Mouse (Mus musculus) intestine, embryonic 16.5 days (tissue): ENCODE measurements around the gene Slc5a11. TPM values are rescaled to one million over a fixed set of nuclear protein-coding genes. Genes with fewer than 3 reads are reported as not detected.

Source experiments
- ATAC-seq: fragments of 200-750 bp; cut with Nextera tagmentation; 2 replicates; pipeline ENCODE4 v1.8.0; 2017; ENCODE audit warnings: moderate TSS enrichment, moderate library complexity
- H3K27ac ChIP-seq: fragments of 300-500 bp; sonication (generic); 2 replicates; pipeline ENCODE4 v1.5.1; 2014; ENCODE audit warnings: mild to moderate bottlenecking, low read length
- H3K27me3 ChIP-seq: fragments of 300-500 bp; sonication (generic); replicated peaks from 2 replicates; pipeline ENCODE4 v1.6.1; 2014; ENCODE audit warnings: low read length, control low read depth, mixed read lengths; ENCODE audit not compliant: control insufficient read depth, insufficient read depth
- H3K36me3 ChIP-seq: fragments of 300-500 bp; sonication (generic); 2 replicates; pipeline ENCODE4 v1.6.1; 2014; ENCODE audit warnings: low read length, control low read depth; ENCODE audit not compliant: control insufficient read depth, insufficient read depth
- H3K4me1 ChIP-seq: fragments of 300-500 bp; sonication (generic); 2 replicates; pipeline ENCODE4 v1.6.1; 2014; ENCODE audit warnings: low read length, control low read depth, mixed read lengths; ENCODE audit not compliant: control insufficient read depth, insufficient read depth
- H3K4me2 ChIP-seq: fragments of 300-500 bp; sonication (generic); 2 replicates; pipeline ENCODE4 v1.6.1; 2014; ENCODE audit warnings: low read depth, low read length, control low read depth
- H3K4me3 ChIP-seq: fragments of 300-500 bp; sonication (generic); 2 replicates; pipeline ENCODE4 v1.5.1; 2014; ENCODE audit warnings: mild to moderate bottlenecking, low read length
- H3K9ac ChIP-seq: fragments of 300-500 bp; sonication (generic); 2 replicates; pipeline ENCODE4 v1.6.1; 2014; ENCODE audit warnings: low read depth, low read length
- H3K9me3 ChIP-seq: fragments of 300-500 bp; sonication (generic); 2 replicates; pipeline ENCODE4 v1.6.1; 2016; ENCODE audit warnings: low read length, control low read depth; ENCODE audit not compliant: control insufficient read depth
- WGBS: fragments of 180-500 bp; shearing (Covaris S2); extraction: QIAGEN DNeasy Blood & Tissue Kit; methylation state at CpG from one replicate; pipeline ENCODE4 v1.1.7; 2014; 5-methylcytosine and 5-hydroxymethylcytosine counted together
- polyA plus RNA-seq: library from polyadenylated mRNA; unstranded; fragments of >200 nt; fragmentation: Nextera tagmentation; extraction: Ambion mirVana; gene quantifications from 2 replicates; pipeline ENCODE4 v1.2.1, GENCODE M21; 2015

Gene Slc5a11
- 25.3 and 39.3 TPM in 2 replicates for polyA plus RNA-seq

DNA sequence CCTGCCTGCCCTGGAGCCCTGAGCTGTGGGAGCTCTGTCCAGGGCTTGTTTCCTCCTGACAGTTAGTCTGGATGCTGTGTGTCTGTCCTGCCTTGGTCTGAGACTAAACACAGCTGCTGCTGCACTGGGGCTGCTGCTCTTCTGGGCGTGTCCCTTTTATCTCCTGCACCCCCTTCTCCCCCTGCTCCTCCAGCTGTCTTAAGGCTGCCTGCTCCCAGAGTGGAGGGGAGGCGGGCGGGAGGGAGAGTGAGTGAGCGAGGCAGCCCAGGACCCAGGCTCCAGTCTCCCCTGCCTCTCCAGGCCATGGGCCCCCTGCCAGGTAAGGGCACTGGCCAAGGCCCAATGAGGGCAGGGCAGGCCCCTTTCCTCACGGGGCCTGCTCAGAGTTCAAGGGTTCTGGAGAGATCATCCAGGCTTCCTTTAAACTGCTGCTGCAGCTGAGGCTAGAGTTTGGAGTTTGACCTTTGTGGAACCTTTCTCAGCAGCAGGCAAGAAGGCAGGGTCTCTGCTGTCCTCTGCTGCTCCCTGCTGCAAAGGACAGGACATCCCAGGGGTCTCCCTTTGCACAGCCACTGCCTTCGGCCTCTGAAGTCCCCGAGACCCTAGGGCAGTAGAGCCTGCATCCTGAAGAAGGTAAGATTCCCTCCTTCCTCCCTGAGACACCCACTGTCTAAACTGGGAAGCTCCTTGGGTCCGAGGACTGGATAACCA is at the start of gene Slc5a11:
TSS of gene Slc5a11 (plus strand) at position 416 of the 711 bp plus-strand sequence.
- no peaks in the 10 kb centered on the region for H3K36me3 ChIP-seq
- peaks cover 16% of the 10 kb centered on the region for H3K4me1 ChIP-seq
- peak within 1 kb of the TSS; percentile 40 for H3K4me3 ChIP-seq
- no peaks in the 10 kb centered on the region for H3K9me3 ChIP-seq
- H3K9ac ChIP-seq = peak within 1 kb of the TSS; percentile 57
- peak; percentile 89 for ATAC-seq
- WGBS = 26% methylated on average over 8 of the region's 8 CpGs
- H3K27ac ChIP-seq = peak within 1 kb of the TSS; percentile 77
- H3K4me2 ChIP-seq = peak within 1 kb of the TSS; percentile 43
- no peaks in the 10 kb centered on the region for H3K27me3 ChIP-seq

DNA sequence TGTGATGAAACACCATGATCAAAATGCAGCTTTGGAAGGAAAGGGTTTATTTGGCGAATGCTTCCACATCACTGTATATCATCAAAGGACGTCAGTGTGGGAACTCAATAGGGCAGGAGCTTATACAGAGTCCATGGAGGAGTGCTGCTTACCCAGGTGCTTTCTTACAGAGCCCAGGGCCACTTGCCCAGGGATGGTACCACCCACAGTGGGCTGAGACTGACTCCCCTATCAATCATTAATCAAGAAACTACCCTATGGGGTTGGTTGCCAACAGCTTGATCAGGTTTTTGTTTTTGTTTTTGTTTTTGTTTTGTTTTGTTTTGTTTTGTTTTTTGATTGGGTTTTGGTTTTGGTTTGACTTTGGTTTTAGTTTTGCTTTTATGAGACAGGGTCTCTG is 47.1 kb upstream of the Slc5a11 start:
- no peaks in the 10 kb centered on the region for H3K9me3 ChIP-seq
- no peaks in the 10 kb centered on the region for H3K27me3 ChIP-seq
- H3K4me1 ChIP-seq = no peaks in the 10 kb centered on the region
- H3K4me2 ChIP-seq = no peak overlapping the region
- H3K9ac ChIP-seq = no peak overlapping the region
- peaks cover 27% of the 10 kb centered on the region for H3K36me3 ChIP-seq
- H3K27ac ChIP-seq = no peak overlapping the region
- WGBS = 77% methylated on average over 2 of the region's 2 CpGs
- no peak overlapping the region for H3K4me3 ChIP-seq
- ATAC-seq = no peak

DNA sequence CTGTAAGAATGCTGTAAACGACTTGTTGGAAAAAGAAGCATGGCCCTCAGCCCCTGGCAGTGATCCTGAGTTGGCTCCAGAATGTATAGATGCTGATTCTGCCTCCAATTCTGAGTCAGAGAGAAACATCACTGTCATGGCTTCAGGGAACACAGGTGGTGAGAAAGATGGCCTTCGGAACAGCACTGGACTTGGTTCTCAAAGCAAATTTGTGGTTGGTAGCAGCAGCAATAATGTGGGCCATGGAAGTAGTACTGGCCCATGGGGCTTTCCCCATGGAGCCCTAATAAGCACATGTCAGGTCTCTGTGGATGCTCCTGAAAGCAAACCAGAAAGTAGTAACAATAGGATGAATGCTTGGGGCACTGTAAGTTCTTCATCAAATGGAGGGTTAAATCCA is 45.0 kb upstream of the Slc5a11 start:
- H3K36me3 ChIP-seq = peaks cover 23% of the 10 kb centered on the region
- H3K27me3 ChIP-seq = no peaks in the 10 kb centered on the region
- H3K9me3 ChIP-seq = no peaks in the 10 kb centered on the region
- no peak overlapping the region for H3K4me2 ChIP-seq
- no peak overlapping the region for H3K9ac ChIP-seq
- H3K4me1 ChIP-seq = no peaks in the 10 kb centered on the region
- H3K4me3 ChIP-seq = no peak overlapping the region
- WGBS = 90% methylated on average over 2 of the region's 2 CpGs
- no peak for ATAC-seq
- no peak overlapping the region for H3K27ac ChIP-seq

DNA sequence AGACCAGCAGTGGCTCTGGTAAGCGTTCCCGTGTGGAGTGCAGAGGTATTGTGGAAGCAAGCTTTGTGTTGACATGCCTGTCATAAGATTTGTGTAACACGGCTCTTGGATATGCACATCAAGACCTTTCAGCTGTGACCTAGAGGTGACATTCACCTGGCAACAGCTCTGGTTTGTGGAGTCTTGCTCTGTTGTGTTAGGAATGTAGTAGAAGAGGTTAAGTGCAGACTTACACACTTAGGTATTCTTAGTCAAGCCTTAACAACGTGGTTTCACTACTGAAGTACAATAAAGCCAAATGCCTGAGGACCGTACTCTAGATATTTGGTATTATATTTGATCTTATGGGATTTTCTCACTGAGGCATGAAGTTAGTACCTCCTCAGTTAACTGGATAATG is 42.5 kb upstream of the Slc5a11 start:
- 86% methylated on average over 5 of the region's 5 CpGs for WGBS
- Histone ChIP-seq H3K4me2 (no peak overlapping the region), H3K27ac (no peak overlapping the region), H3K9ac (no peak overlapping the region), H3K27me3 (no peaks in the 10 kb centered on the region), H3K4me3 (no peak overlapping the region), H3K9me3 (no peaks in the 10 kb centered on the region), H3K4me1 (no peaks in the 10 kb centered on the region), H3K36me3 (peaks cover 18% of the 10 kb centered on the region)
- no peak for ATAC-seq

DNA sequence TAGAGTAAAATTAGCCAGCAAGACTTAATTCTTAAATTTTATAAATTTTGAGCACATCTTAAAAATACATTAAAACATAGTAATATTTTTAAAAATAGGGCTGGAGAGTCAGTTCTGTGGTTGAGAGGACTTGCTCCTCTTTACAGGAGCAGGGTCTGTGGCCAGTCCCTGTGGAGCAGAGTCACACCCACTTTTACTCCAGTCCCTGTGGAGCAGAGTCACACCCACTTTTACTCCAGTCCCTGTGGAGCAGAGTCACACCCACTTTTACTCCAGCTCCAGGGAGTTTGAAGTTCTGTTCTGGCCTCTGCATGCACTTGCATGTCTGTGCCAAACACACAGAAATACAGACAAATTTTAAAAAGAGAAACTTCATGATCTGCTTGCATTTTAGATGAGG is 37.4 kb upstream of the Slc5a11 start:
- Histone ChIP-seq H3K27ac (no peak overlapping the region), H3K4me2 (no peak overlapping the region), H3K27me3 (no peaks in the 10 kb centered on the region), H3K4me1 (0 out of 2 replicates have a peak, but pooled peaks cover 5% of the 10 kb centered on the region), H3K4me3 (no peak overlapping the region), H3K9ac (no peak overlapping the region), H3K36me3 (peaks cover 23% of the 10 kb centered on the region), H3K9me3 (no peaks in the 10 kb centered on the region)
- peak; percentile 89 for ATAC-seq

DNA sequence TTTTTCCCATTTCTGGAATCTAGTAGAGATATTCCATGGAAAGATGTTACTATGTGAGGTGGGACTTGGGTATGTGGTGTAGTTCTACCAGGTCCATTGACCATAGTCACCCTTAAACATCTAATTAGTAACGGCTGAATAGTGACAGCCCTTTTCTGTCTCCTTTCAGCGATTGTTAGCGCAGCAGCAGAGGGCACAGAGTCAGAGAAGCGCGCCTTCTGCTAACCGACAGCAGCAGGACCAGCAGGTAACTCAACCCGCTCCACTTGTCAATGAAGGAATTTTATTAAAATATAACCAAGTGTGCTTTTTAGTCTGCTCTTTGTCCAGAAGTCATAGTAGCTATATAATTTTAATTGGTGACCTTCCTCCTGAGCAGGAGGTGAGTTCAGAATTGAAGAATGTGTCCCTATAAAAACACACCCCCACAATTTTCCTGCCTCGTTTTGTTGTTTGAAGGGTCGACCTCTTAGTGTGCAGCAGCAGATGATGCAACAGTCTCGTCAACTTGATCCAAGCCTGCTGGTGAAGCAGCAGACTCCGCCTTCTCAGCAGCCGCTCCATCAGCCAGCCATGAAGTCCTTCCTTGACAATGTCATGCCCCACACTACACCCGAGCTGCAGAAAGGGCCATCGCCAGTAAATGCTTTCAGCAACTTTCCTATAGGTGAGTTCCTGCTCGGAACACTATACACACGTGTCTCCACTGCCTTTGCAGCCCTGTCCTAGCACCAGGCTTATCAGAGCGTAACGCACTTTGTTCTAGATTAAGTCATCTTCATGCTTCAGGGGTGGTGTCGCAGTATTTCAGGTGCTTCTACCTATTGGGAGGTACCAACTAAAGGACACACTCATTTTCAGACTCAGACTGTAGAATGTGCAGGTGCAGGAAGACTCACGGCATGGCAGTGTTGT is 32.5 kb upstream of the Slc5a11 start:
- Histone ChIP-seq H3K9me3 (no peaks in the 10 kb centered on the region), H3K4me1 (0 out of 2 replicates have a peak, but pooled peaks cover 5% of the 10 kb centered on the region), H3K4me3 (no peak overlapping the region), H3K27ac (no peak overlapping the region), H3K27me3 (no peaks in the 10 kb centered on the region), H3K9ac (no peak overlapping the region), H3K36me3 (peaks cover 29% of the 10 kb centered on the region), H3K4me2 (no peak overlapping the region)
- 86% methylated on average over 20 of the region's 20 CpGs for WGBS
- ATAC-seq = no peak

DNA sequence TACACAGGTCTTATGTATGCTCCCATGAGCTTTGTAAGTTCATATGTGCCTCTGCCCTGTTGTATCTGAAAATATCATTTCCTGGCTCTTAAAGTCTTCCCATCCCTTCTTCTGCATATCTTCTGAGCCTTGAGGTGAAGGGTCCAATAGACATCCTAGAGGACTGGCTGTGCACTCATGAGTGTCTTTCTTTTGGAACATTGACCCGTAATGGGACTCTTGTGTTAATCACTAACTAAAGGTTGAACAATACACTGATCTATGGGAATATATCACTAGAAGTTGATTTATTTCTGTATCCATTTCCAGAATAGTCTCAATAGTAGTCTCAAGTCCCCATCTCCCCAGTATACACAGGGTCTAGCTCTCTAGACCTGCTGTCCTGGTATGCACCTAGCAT is 29.7 kb upstream of the Slc5a11 start:
- no peak for ATAC-seq
- no peaks in the 10 kb centered on the region for H3K4me1 ChIP-seq
- 74% methylated on average over 1 of the region's 1 CpGs for WGBS

DNA sequence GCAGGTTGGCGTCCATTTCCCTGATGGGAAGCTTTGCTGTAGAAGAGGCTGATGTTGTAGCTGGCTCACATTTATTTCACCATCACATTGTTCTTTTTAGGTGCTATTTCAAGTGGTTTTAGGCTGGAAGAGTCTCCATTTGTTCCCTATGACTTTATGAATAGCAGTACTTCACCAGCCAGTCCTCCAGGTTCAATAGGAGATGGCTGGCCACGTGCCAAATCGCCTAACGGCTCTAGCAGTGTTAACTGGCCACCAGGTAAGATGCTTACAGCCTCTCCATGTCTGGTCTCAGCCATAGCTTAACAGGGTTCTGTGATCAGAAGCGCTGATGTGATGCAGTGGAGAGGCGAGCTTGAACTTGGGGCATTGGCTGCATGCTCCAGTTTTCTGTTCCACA is 28.1 kb upstream of the Slc5a11 start:
- Histone ChIP-seq H3K36me3 (peaks cover 28% of the 10 kb centered on the region), H3K9ac (no peak overlapping the region), H3K27me3 (no peaks in the 10 kb centered on the region), H3K4me1 (no peaks in the 10 kb centered on the region), H3K4me2 (no peak overlapping the region), H3K4me3 (no peak overlapping the region), H3K9me3 (no peaks in the 10 kb centered on the region), H3K27ac (no peak overlapping the region)
- no peak for ATAC-seq
- WGBS = 86% methylated on average over 6 of the region's 6 CpGs

More for the DNA sequence above, 29.7 kb upstream of the Slc5a11 start:
- no peaks in the 10 kb centered on the region for H3K9me3 ChIP-seq
- H3K27me3 ChIP-seq = no peaks in the 10 kb centered on the region
- no peak overlapping the region for H3K27ac ChIP-seq
- no peak overlapping the region for H3K4me3 ChIP-seq
- H3K36me3 ChIP-seq = peaks cover 34% of the 10 kb centered on the region
- H3K9ac ChIP-seq = no peak overlapping the region
- no peak overlapping the region for H3K4me2 ChIP-seq

DNA sequence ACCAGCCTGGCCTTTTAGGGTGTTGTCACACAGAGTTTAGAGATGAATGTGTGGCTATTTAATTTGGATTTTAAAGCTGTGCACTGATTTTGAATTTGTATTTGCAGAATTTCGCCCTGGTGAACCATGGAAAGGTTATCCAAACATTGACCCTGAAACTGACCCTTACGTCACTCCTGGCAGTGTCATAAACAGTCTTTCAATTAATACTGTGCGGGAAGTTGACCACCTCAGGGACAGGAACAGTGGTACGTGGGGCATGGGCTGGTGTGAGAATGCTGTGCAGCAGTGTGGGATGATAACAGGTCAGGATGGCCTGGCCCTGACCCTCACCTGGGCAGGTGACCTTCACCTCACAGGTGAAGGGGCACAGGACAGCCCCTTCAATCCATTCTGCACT is 27.3 kb upstream of the Slc5a11 start:
- H3K27ac ChIP-seq = no peak overlapping the region
- 57% methylated on average over 4 of the region's 4 CpGs for WGBS
- no peak for ATAC-seq

More for the DNA sequence above, 27.3 kb upstream of the Slc5a11 start:
- Histone ChIP-seq H3K4me3 (no peak overlapping the region), H3K27me3 (no peaks in the 10 kb centered on the region), H3K9ac (no peak overlapping the region), H3K36me3 (peaks cover 27% of the 10 kb centered on the region), H3K9me3 (no peaks in the 10 kb centered on the region), H3K4me2 (no peak overlapping the region), H3K4me1 (no peaks in the 10 kb centered on the region)
